Mouse (Mus musculus) left cerebral cortex, postnatal 10 days (tissue): ENCODE measurements around the gene Pparg. TPM values are rescaled to one million over a fixed set of nuclear protein-coding genes. Genes with fewer than 3 reads are reported as not detected.

Experiments
- DNase-seq, 2 experiments: peaks; one replicate each; pipeline ENCODE4 v3.0.0; 2021 to 2022; ENCODE audit warnings: low spot score in 2 of 2, mixed read lengths in 1 of 2; ENCODE audit errors: extremely low spot score in 1 of 2
- intact Hi-C: fragments of 180-260 bp; cut with DNase I; formaldehyde crosslinking; loops from one replicate; pipeline ENCODE4 v1.15.1; 2025
- total RNA-seq, 2 experiments: library from RNA; stranded (reverse); gene quantifications; 2 replicates each; pipeline ENCODE4 v1.2.3; 2021

The Pparg gene
- total RNA-seq, 2 experiments from 2014 or later: 2.8 to 3.7 TPM

DNA sequence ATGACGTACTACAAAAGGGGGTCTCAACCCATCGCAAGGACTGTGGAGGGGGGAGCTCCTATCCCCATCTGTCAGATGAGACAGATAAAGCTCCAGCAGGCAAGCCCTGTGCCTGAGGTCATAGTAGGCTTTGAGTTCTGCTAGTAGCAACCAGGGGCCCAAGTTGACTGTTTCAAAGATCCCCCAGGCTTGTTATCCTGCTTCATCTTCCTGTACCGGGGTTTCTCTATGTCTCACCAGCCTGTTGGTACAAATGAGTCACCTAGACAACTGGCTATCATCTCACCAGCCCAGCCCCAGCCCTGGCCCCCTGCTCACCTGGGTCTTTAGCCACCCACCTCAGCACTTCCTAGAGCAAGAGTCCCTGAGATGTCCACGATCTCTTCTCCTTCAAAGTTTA, 167.6 kb downstream of the Pparg start:
- intact Hi-C loops: no loop called here
- DNase-seq: no peak

DNA sequence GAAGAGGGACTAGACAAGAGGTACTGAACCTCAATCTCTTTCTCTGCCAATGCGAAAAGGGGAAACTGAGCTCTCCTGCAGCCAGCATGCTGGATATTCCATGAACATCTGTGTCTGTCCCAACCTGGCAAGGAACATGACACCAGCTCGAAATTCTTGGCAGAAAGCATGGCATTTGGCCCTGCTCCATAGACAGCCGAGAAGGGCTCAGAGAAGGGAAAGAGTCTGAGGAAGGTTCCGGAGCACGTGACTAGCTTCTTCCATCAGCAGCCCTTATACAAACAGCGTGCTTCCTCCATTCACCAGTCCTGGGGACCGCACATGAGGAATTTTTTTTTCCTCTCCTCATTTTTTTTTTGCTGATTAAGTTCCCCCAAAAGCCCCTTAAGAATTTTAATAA, 173.9 kb downstream of the Pparg start:
- intact Hi-C loops: loop anchor here (5.0 kb wide), 3 partner anchors 172 to 487 kb away; partner anchors contain the start of gene Pparg
- peak in 1 of 2 experiments; percentile 40 for DNase-seq

GRCm38 (mm10) chr6:115536169-115536568, 175.4 kb downstream of the Pparg start:
- no peak for DNase-seq
- intact Hi-C loops: loop anchor here (5.0 kb wide), 3 partner anchors 174 to 489 kb away; partner anchors contain the start of gene Pparg

DNA sequence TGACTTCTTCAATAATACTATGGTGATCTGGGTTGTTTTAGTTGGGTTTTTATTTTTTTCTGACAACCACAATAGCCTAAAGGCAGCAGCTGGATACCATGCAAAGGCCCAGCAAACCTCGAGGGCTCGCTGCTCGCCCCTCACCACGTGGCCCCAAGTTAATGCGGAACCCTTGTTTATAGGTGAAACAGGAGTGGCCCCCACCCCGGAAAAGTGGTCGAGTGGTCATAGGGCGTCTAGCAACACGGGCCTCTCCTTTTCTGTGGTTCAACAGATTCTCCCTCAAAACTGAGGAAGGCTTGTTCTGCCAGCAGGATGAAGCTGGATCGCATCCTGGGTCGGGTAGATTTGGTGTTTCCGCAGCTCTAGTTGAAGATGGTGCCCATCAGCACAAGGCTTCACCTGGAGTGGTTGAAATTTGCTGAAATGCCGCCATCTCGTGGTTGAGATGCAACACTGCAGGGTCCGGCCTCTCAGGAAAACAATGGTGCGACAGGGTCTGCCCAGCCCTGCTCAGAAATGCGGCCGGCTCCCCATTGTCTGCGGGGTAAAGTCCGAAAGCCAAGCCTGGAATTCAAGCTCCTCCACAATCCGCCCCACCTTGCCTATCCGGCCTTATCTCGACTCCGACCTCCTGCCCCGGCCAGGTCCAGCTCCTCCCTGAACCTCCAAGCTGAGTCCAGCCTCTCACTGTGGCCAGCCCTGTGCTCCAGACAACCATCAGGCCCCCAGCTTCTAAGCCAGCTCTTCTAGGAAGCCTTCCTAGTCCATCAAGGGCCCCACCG, 178.1 kb downstream of the Pparg start:
- intact Hi-C loops: loop anchor here (2.0 to 5.0 kb wide), 4 partner anchors 177 to 492 kb away; partner anchors contain the start of genes Gm17482 and Pparg

More for the DNA sequence above, 178.1 kb downstream of the Pparg start:
- DNase-seq: peak; percentile 76 to 78

Other genes starting within 250 kb of the Pparg start
- gene Syn2, start 226.0 kb upstream of the Pparg start, total RNA-seq: 100 to 1,000 TPM; 399 to 403 TPM
- gene Gm17482, start 133.6 kb upstream of the Pparg start, total RNA-seq: not detected
- 10 to 100 TPM; 11.8 to 19.4 TPM for gene Timp4, start 108.7 kb upstream of the Pparg start, total RNA-seq
- gene Tsen2, start 183.7 kb downstream of the Pparg start, total RNA-seq: 10 to 100 TPM; 27.7 to 28.1 TPM
- gene Mkrn2os, start 231.6 kb downstream of the Pparg start, total RNA-seq: not detected
- 10 to 100 TPM; 36.0 to 39.5 TPM for gene Mkrn2, start 241.0 kb downstream of the Pparg start, total RNA-seq